Mouse (Mus musculus) lung, embryonic 14.5 days (tissue): ENCODE measurements at regions not wholly inside any gene's neighbourhood (a gene's known extent, or its start where the extent isn't known, plus 50 kb on each side); places are given as distances from the start of the nearest gene placed in this dataset.

Source experiments
- ATAC-seq: fragments of 200-750 bp; cut with Nextera tagmentation; 2 replicates; pipeline ENCODE4 v1.8.0; 2017; ENCODE audit warnings: mild to moderate bottlenecking, moderate TSS enrichment, moderate library complexity; ENCODE audit not compliant: insufficient read depth
- DNase-seq: peaks from one replicate; pipeline ENCODE4 v3.0.0-alpha.2; 2015
- H3K27ac ChIP-seq: fragments of 300-500 bp; sonication (generic); 2 replicates; pipeline ENCODE4 v1.5.1; 2014; ENCODE audit warnings: low read depth, mild to moderate bottlenecking, moderate library complexity
- H3K27me3 ChIP-seq: fragments of 300-500 bp; sonication (generic); 2 replicates; pipeline ENCODE4 v1.6.1; 2014; ENCODE audit warnings: low read length, control low read depth; ENCODE audit not compliant: insufficient read depth
- H3K36me3 ChIP-seq: fragments of 300-500 bp; sonication (generic); 2 replicates; pipeline ENCODE4 v1.6.1; 2014; ENCODE audit warnings: control low read depth; ENCODE audit not compliant: insufficient read depth
- H3K4me1 ChIP-seq: fragments of 300-500 bp; sonication (generic); 2 replicates; pipeline ENCODE4 v1.6.1; 2014; ENCODE audit warnings: antibody characterized with exemption, control low read depth; ENCODE audit not compliant: insufficient read depth
- H3K4me2 ChIP-seq: fragments of 300-500 bp; sonication (generic); 2 replicates; pipeline ENCODE4 v1.6.1; 2014; ENCODE audit warnings: mild to moderate bottlenecking
- H3K4me3 ChIP-seq: fragments of 300-500 bp; sonication (generic); 2 replicates; pipeline ENCODE4 v1.5.1; 2014; ENCODE audit warnings: low read depth, low read length
- H3K9ac ChIP-seq: fragments of 300-500 bp; sonication (generic); 2 replicates; pipeline ENCODE4 v1.6.1; 2014
- H3K9me3 ChIP-seq: fragments of 300-500 bp; sonication (generic); 2 replicates; pipeline ENCODE4 v1.6.1; 2016; ENCODE audit warnings: low read depth, low read length, control low read depth
- CTCF ChIP-seq: IDR thresholded peaks from 2 replicates; pipeline ENCODE4 v1.5.1; 2016; ENCODE audit warnings: antibody characterized with exemption, low read depth
- WGBS: fragments of 180-500 bp; shearing (Covaris S2); extraction: QIAGEN DNeasy Blood & Tissue Kit; methylation state at CpG from one replicate; pipeline ENCODE4 v1.1.7; 2014; 5-methylcytosine and 5-hydroxymethylcytosine counted together

- H3K9me3 ChIP-seq, result no peaks in the 10 kb centered on the region
- ATAC-seq (no peak), DNase-seq (no peak)
- no peak for TF ChIP-seq CTCF
- H3K4me3 ChIP-seq, result no peak overlapping the region
- WGBS, result 73% methylated on average over 4 of the region's 4 CpGs
- no peaks in the 10 kb centered on the region for H3K4me1 ChIP-seq
- H3K9ac ChIP-seq, result no peak overlapping the region
- H3K4me2 ChIP-seq, result no peak overlapping the region
- no peaks in the 10 kb centered on the region for H3K36me3 ChIP-seq
- H3K27ac ChIP-seq, result no peak overlapping the region
- no peaks in the 10 kb centered on the region for H3K27me3 ChIP-seq
These were observed 781.6 kb downstream of the Gm597 start for GRCm38 (mm10) chr1:27998434-27998833.

GRCm38 (mm10) chr1:27963369-27963768 is 816.7 kb downstream of the Gm597 start:
- ATAC-seq (no peak), DNase-seq (no peak)
- Histone ChIP-seq H3K27me3 (no peaks in the 10 kb centered on the region), H3K4me3 (no peak overlapping the region), H3K36me3 (no peaks in the 10 kb centered on the region), H3K4me1 (no peaks in the 10 kb centered on the region), H3K9me3 (no peaks in the 10 kb centered on the region), H3K27ac (no peak overlapping the region), H3K9ac (no peak overlapping the region), H3K4me2 (no peak overlapping the region)
- TF ChIP-seq CTCF, result no peak
- 71% methylated on average over 1 of the region's 1 CpGs for WGBS
